Mouse (Mus musculus): Measurements from ENCODE around the gene Mapk10.

- no peak for TF ChIP-seq MAX (IDR thresholded peaks at IDR 0.05)
- TF ChIP-seq CTCF (IDR thresholded peaks at IDR 0.05; ENCODE audit: control insufficient read depth, insufficient read depth, insufficient read length) = no peak
- TF ChIP-seq USF1 (IDR thresholded peaks at IDR 0.05; ENCODE audit: low read depth) = no peak
- TF ChIP-seq CEBPB (IDR thresholded peaks at IDR 0.05; ENCODE audit: low read depth) = no peak
- no peak for TF ChIP-seq MYOG (IDR thresholded peaks at IDR 0.05; ENCODE audit: control insufficient read depth, extremely low read depth, insufficient read length)
- TF ChIP-seq MYOD1 (IDR thresholded peaks at IDR 0.05; ENCODE audit: control insufficient read depth, insufficient read length, low read depth) = no peak
These were observed 257.7 kb downstream of the Mapk10 start for GRCm38 (mm10) chr5:102953414-102953813.
